21 mouse cellular contexts compared by ENCODE assay signal in genomic region chr1:137042414-137043010, GRCm38 (mm10).
DNase-seq lines count a peak whose midpoint lies in the region; ATAC-seq lines count a peak whose summit lies in the region.
"Had no signal": no experiment of that assay in that cellular context is flagged by ENCODE, and none has a peak within 500 bp of the region (broad histone marks: within the 10 kb centered on the region; RNA-seq: fewer than 3 reads in every experiment).

No protein-coding gene starts in this region.

- no peaks in the 10 kb centered on the region for H3K4me1 ChIP-seq in midbrain, embryonic 14.5 days (ENCODE audit: control insufficient read depth, insufficient read depth, low read length)
- H3K4me1 ChIP-seq in midbrain, embryonic 11.5 days (ENCODE audit: control insufficient read depth, insufficient read depth, low read length) = no peaks in the 10 kb centered on the region
- H3K4me1 ChIP-seq in midbrain, embryonic 16.5 days (ENCODE audit: control insufficient read depth, insufficient read depth, low read length) = no peaks in the 10 kb centered on the region
- H3K4me1 ChIP-seq in intestine, embryonic 15.5 days (replicated peaks) = no peaks in the 10 kb centered on the region
- H3K4me1 ChIP-seq: forebrain, embryonic 10.5 days; forebrain, embryonic 13.5 days; hindbrain, embryonic 13.5 days had no signal

- H3K4me3 ChIP-seq in midbrain, embryonic 14.5 days (replicated peaks; ENCODE audit: low read depth, low read length) = no peak overlapping the region
- no peak overlapping the region for H3K4me3 ChIP-seq in midbrain, embryonic 11.5 days (ENCODE audit: low read depth, low read length)
- no peak overlapping the region for H3K4me3 ChIP-seq in midbrain, embryonic 16.5 days (ENCODE audit: low read depth, low read length)
- H3K4me3 ChIP-seq in intestine, embryonic 15.5 days (replicated peaks) = no peak overlapping the region
- H3K4me3 ChIP-seq: forebrain, embryonic 10.5 days; forebrain, embryonic 13.5 days; gastrocnemius, adult 2 months; heart, adult 2 months; hindbrain, embryonic 13.5 days had no signal

- DNase-seq in midbrain, embryonic 14.5 days = peak; percentile 49
- DNase-seq in midbrain, embryonic 11.5 days (ENCODE audit: low spot score, missing footprints) = no peak
- DNase-seq in forelimb bud, embryonic 11.5 days (ENCODE audit: low read depth, low spot score) = peak; percentile 11
- DNase-seq: adrenal gland, adult 2 months; adrenal gland, postnatal 14 days; cerebellum, adult 18-20 months; cerebellum, adult 9-10 months; cerebellum, postnatal 14 days; gastrocnemius, adult 2 months; gastrocnemius, postnatal 14 days; heart, adult 2 months had no signal

- H3K27me3 ChIP-seq in midbrain, embryonic 14.5 days (ENCODE audit: control insufficient read depth, insufficient read depth, low read length) = no peaks in the 10 kb centered on the region
- H3K27me3 ChIP-seq in midbrain, embryonic 11.5 days (ENCODE audit: control insufficient read depth, insufficient read depth, low read length) = no peaks in the 10 kb centered on the region
- H3K27me3 ChIP-seq in midbrain, embryonic 16.5 days (ENCODE audit: control insufficient read depth, insufficient read depth, low read depth, low read length) = no peaks in the 10 kb centered on the region
- H3K27me3 ChIP-seq in intestine, embryonic 15.5 days (replicated peaks) = no peaks in the 10 kb centered on the region
- H3K27me3 ChIP-seq: forebrain, embryonic 13.5 days; hindbrain, embryonic 13.5 days had no signal

- WGBS in midbrain, embryonic 14.5 days = 72% methylated on average over 17 of the region's 17 CpGs
- WGBS in midbrain, embryonic 11.5 days = 88% methylated on average over 17 of the region's 17 CpGs
- WGBS in midbrain, embryonic 16.5 days = 62% methylated on average over 17 of the region's 17 CpGs
- WGBS in intestine, embryonic 15.5 days = 88% methylated on average over 17 of the region's 17 CpGs

- H3K9ac ChIP-seq in midbrain, embryonic 14.5 days (replicated peaks; ENCODE audit: low read length) = no peak overlapping the region
- no peak overlapping the region for H3K9ac ChIP-seq in midbrain, embryonic 11.5 days (ENCODE audit: low read length)
- H3K9ac ChIP-seq in midbrain, embryonic 16.5 days (ENCODE audit: low read depth, low read length) = no peak overlapping the region
- no peak overlapping the region for H3K9ac ChIP-seq in intestine, embryonic 15.5 days
- H3K9ac ChIP-seq: forebrain, embryonic 13.5 days; hindbrain, embryonic 13.5 days had no signal

- H3K27ac ChIP-seq in midbrain, embryonic 14.5 days (replicated peaks; ENCODE audit: low read depth, low read length) = no peak overlapping the region
- H3K27ac ChIP-seq in midbrain, embryonic 11.5 days (ENCODE audit: low read depth, low read length) = no peak overlapping the region
- H3K27ac ChIP-seq in midbrain, embryonic 16.5 days (ENCODE audit: low read length) = no peak overlapping the region
- H3K27ac ChIP-seq in intestine, embryonic 15.5 days = no peak overlapping the region
- H3K27ac ChIP-seq: forebrain, embryonic 10.5 days; forebrain, embryonic 13.5 days; gastrocnemius, adult 2 months; heart, adult 2 months; hindbrain, embryonic 13.5 days had no signal

- no peaks in the 10 kb centered on the region for H3K9me3 ChIP-seq in midbrain, embryonic 14.5 days (ENCODE audit: control insufficient read depth, low read length)
- H3K9me3 ChIP-seq in midbrain, embryonic 11.5 days (ENCODE audit: control insufficient read depth, low read length) = no peaks in the 10 kb centered on the region
- no peaks in the 10 kb centered on the region for H3K9me3 ChIP-seq in midbrain, embryonic 16.5 days (replicated peaks; ENCODE audit: control insufficient read depth, low read length, poor library complexity, severe bottlenecking)
- no peaks in the 10 kb centered on the region for H3K9me3 ChIP-seq in intestine, embryonic 15.5 days
- H3K9me3 ChIP-seq: forebrain, embryonic 10.5 days; forebrain, embryonic 13.5 days; hindbrain, embryonic 13.5 days had no signal

- no peak overlapping the region for H3K4me2 ChIP-seq in midbrain, embryonic 14.5 days (ENCODE audit: low read length)
- no peak overlapping the region for H3K4me2 ChIP-seq in midbrain, embryonic 11.5 days
- no peak overlapping the region for H3K4me2 ChIP-seq in midbrain, embryonic 16.5 days (ENCODE audit: low read length)
- H3K4me2 ChIP-seq in intestine, embryonic 15.5 days (replicated peaks) = no peak overlapping the region
- H3K4me2 ChIP-seq: forebrain, embryonic 13.5 days; heart, embryonic 11.5 days; hindbrain, embryonic 13.5 days had no signal

- no peaks in the 10 kb centered on the region for H3K36me3 ChIP-seq in midbrain, embryonic 14.5 days (ENCODE audit: control insufficient read depth, insufficient read depth, low read length)
- no peaks in the 10 kb centered on the region for H3K36me3 ChIP-seq in midbrain, embryonic 11.5 days (ENCODE audit: control insufficient read depth, insufficient read depth, low read length)
- no peaks in the 10 kb centered on the region for H3K36me3 ChIP-seq in midbrain, embryonic 16.5 days (ENCODE audit: control insufficient read depth, insufficient read depth, low read length)
- H3K36me3 ChIP-seq in intestine, embryonic 15.5 days = no peaks in the 10 kb centered on the region
- H3K36me3 ChIP-seq: forebrain, embryonic 10.5 days; hindbrain, embryonic 13.5 days had no signal

- no peak for ATAC-seq in midbrain, embryonic 14.5 days (ENCODE audit: low FRiP score, low TSS enrichment)
- no peak for ATAC-seq in midbrain, embryonic 11.5 days (ENCODE audit: low FRiP score)
- peak; percentile 75 for ATAC-seq in midbrain, embryonic 16.5 days
- no peak for ATAC-seq in intestine, embryonic 15.5 days
- no peak for ATAC-seq in cerebellum, adult (ENCODE audit: insufficient number of reproducible peaks, low FRiP score, low TSS enrichment)
- ATAC-seq: CD4-positive, CD25-positive, alpha-beta regulatory T cell, adult 4 months; forebrain, embryonic 13.5 days; forebrain, embryonic 16.5 days; hindbrain, embryonic 16.5 days had no signal
